ENCODE assay signal across 32 mouse cellular contexts in the genomic region with DNA sequence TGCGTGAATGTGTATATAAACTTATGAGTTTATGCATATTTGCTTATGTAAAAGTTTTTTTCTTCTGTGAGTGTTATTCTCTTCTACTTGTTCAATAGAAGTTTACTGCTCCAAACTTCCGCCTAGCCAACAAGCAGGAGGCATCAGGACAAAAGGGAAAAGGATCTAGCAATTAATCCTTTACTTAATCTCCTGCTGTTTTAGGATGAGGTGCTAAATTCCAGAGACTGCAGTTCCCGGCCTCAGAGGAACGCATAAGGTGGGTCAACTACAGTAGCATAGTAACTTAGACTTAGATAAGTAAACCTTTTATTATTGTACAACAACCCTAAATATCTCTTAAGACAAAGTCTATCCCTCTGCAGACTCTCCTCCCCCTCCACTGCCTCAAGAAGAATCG. TPM values are rescaled to one million over a fixed set of nuclear protein-coding genes. Genes with fewer than 3 reads are reported as not detected.
"Had no signal": no experiment of that assay in that cellular context is flagged by ENCODE, and none has a peak within 500 bp of the region (broad histone marks: within the 10 kb centered on the region; RNA-seq: fewer than 3 reads in every experiment).

No protein-coding gene starts in this region.

- DNase-seq: heart, postnatal 10 days; heart, postnatal 14 days; heart, postnatal 36 days; heart, postnatal 4 days; kidney, adult 11 months; kidney, adult 18-20 months; kidney, adult 2 months; kidney, adult 8-10 months; kidney, adult 9 months; kidney, postnatal 10 days; kidney, postnatal 14 days; kidney, postnatal 25 days; kidney, postnatal 36 days; kidney, postnatal 4 days; layer of hippocampus, adult 9-11 months; layer of hippocampus, postnatal 36 days had no signal

- ATAC-seq: hindbrain, embryonic 16.5 days; hindbrain, postnatal 0 days; inflammation-experienced regulatory T-cells, adult 6 months; intestine, embryonic 15.5 days; intestine, embryonic 16.5 days; intestine, postnatal 0 days had no signal

RNA-seq across cellular contexts. Expression of a gene that starts 19.6 kb away (rescaled TPM):
- total RNA-seq: heart, postnatal 10 days; heart, postnatal 14 days; heart, postnatal 25 days; heart, postnatal 36 days; heart, postnatal 4 days; hematopoietic stem cell, adult 5-6 weeks; layer of hippocampus, adult 18-20 months; layer of hippocampus, adult 2 months; layer of hippocampus, adult 8-10 months; layer of hippocampus, postnatal 14 days; layer of hippocampus, postnatal 25 days; layer of hippocampus, postnatal 36 days; left cerebral cortex, adult 18-20 months; left cerebral cortex, adult 2 months had no signal

RNA-seq across cellular contexts. Expression of a gene that starts 26.6 kb away (rescaled TPM):
- total RNA-seq: layer of hippocampus, postnatal 36 days had no signal

RNA-seq across cellular contexts. Expression of a gene that starts 46.6 kb away (rescaled TPM):
- total RNA-seq: heart, postnatal 10 days; heart, postnatal 14 days; heart, postnatal 4 days; layer of hippocampus, adult 18-20 months; layer of hippocampus, adult 2 months; layer of hippocampus, postnatal 10 days; layer of hippocampus, postnatal 14 days; layer of hippocampus, postnatal 25 days; layer of hippocampus, postnatal 36 days; left cerebral cortex, adult 18-20 months; left cerebral cortex, adult 2 months had no signal
